In genomic region chr7:134240579-134240978, GRCm38 (mm10) we compare ENCODE assay signal across 15 mouse cellular contexts.
"Had no signal": no experiment of that assay in that cellular context is flagged by ENCODE, and none has a peak within 500 bp of the region (broad histone marks: within the 10 kb centered on the region; RNA-seq: fewer than 3 reads in every experiment).

No protein-coding gene starts in this region.

- H3K9ac ChIP-seq: liver, embryonic 13.5 days; liver, embryonic 15.5 days; liver, postnatal 0 days; midbrain, embryonic 13.5 days; midbrain, embryonic 15.5 days; neural tube, embryonic 12.5 days; stomach, embryonic 15.5 days had no signal

- H3K9me3 ChIP-seq: liver, embryonic 13.5 days; liver, embryonic 15.5 days; midbrain, embryonic 13.5 days; midbrain, embryonic 15.5 days; neural tube, embryonic 12.5 days; stomach, embryonic 15.5 days had no signal

- H3K4me3 ChIP-seq: liver, embryonic 13.5 days; liver, embryonic 15.5 days; megakaryocyte, embryonic 14.5 days; midbrain, embryonic 13.5 days; midbrain, embryonic 15.5 days; neural tube, embryonic 12.5 days; stomach, embryonic 15.5 days had no signal

- H3K4me2 ChIP-seq: liver, embryonic 11.5 days; liver, embryonic 13.5 days; liver, embryonic 15.5 days; midbrain, embryonic 11.5 days; midbrain, embryonic 13.5 days; midbrain, embryonic 15.5 days; neural tube, embryonic 12.5 days; stomach, embryonic 15.5 days had no signal

- ATAC-seq: liver, postnatal 0 days; midbrain, embryonic 13.5 days; midbrain, embryonic 15.5 days had no signal

- DNase-seq: liver; liver, embryonic 13.5 days; liver, postnatal 0 days; right cerebral cortex, postnatal 14 days; thymus, adult 2 months; thymus, postnatal 36 days had no signal

- H3K27ac ChIP-seq: liver, embryonic 13.5 days; liver, embryonic 15.5 days; midbrain, embryonic 13.5 days; midbrain, embryonic 15.5 days; neural tube, embryonic 12.5 days; stomach, embryonic 15.5 days; stomach, postnatal 0 days had no signal

- H3K4me1 ChIP-seq: liver, embryonic 13.5 days; liver, embryonic 15.5 days; megakaryocyte, embryonic 14.5 days; midbrain, embryonic 13.5 days; midbrain, embryonic 15.5 days; neural tube, embryonic 12.5 days; stomach, embryonic 15.5 days had no signal

- H3K27me3 ChIP-seq: liver, embryonic 13.5 days; liver, embryonic 15.5 days; megakaryocyte, embryonic 14.5 days; midbrain, embryonic 13.5 days; midbrain, embryonic 15.5 days; neural tube, embryonic 12.5 days; stomach, embryonic 15.5 days had no signal

- H3K36me3 ChIP-seq: liver, embryonic 13.5 days; liver, embryonic 15.5 days; midbrain, embryonic 13.5 days; midbrain, embryonic 15.5 days; neural tube, embryonic 12.5 days; stomach, embryonic 15.5 days had no signal
